Mouse (Mus musculus) subcutaneous adipose tissue, adult 2 months (tissue): Measurements from ENCODE around the gene Cbr4. TPM values are rescaled to one million over a fixed set of nuclear protein-coding genes. Genes with fewer than 3 reads are reported as not detected.

Source experiments
- polyA plus RNA-seq: library from polyadenylated mRNA; depleted of rRNA; stranded (reverse); fragments of >200 nt; gene quantifications from 2 replicates; pipeline ENCODE4 v1.2.3, GENCODE M21; 2012; ENCODE audit warnings: low replicate concordance; rRNA removed

Cbr4 gene
- 15.3 and 20.4 TPM in 2 replicates for polyA plus RNA-seq

GRCm38 (mm10) chr8:61487597-61488156, at the start of gene Cbr4:
Cbr4 (plus strand) TSS chr8:61487734.

